Mouse (Mus musculus): ENCODE measurements at regions not wholly inside any gene's neighbourhood (a gene's known extent, or its start where the extent isn't known, plus 50 kb on each side); places are given as distances from the start of the nearest gene placed in this dataset.

DNA sequence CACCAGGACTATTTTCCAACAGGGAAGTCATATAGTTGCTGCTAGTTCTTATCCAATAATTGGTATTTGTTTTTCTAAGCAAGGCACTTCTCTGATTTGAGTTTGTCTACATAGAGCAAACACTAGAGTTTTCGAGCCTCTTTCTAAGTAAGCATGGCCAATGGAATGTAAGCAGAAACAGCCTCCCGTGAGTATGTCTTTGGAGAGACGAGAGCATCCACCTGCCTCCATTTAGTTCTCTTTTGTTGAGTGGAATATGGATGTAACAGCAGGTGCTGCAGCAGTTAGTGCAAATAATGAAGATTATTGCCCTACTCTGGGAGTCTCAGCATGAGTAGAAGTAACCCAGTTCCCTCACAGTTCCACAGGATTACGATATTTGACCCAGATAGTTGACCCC is 286.3 kb downstream of the 1500009L16Rik start:
- no peak for DNase-seq
- intact Hi-C loops (cut with DNase I; ENCODE audit: low total_unique reads), result no loop called here

DNA sequence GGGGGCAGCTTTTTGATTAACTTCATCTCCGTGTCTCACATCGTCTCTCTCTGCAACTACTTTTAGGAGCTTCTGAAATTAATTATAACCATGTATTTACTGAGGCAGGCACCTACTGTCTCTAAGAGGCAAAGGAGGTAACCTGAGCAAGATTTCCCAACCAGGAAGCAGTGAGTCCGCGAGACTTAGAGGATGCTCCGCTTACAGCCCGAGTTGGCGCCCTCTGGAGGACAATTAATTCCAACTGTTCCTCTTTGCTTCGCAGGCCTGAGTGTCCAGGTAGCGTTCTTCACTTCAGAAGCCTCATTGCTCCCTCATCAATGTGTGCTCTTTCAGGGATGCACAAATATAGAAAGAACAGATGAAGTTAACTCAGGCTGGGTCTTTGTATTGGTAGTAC is 296.7 kb downstream of the 1500009L16Rik start:
- peak; percentile 51 for DNase-seq
- intact Hi-C loops (cut with DNase I; ENCODE audit: low total_unique reads), result loop anchor here (5.0 kb wide), 1 partner anchor 202 kb away; no protein-coding TSS in a partner anchor

DNA sequence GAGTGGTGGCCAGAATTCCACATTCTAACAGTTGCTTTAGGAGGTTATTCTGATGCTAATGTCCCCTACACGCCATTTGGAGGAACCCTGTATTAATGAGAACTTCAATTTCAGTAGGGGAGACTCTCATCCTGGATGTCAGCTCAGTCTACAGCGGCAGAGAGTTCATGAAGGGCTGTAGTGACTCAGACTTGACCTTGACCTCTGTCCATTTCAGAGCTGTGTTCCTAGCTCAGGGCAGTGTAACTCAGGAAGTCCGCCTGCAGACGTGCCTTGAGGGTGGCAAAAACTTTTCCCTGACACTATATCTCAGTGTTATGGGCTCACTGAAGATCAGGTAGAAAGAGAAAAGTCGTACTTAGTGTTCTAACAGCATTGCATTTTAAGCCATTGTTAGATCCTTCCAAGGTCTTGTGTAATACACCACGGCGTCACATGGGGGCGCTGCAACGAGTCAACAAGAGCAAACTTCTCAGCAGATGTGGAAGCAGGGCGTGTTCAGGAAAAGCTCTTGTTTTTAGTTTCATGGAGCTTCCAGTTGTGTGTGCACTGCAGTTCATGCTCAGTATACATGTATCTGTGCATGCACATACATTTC is 297.5 kb downstream of the 1500009L16Rik start:
- intact Hi-C loops (cut with DNase I; ENCODE audit: low total_unique reads), result loop anchor here (5.0 kb wide), 1 partner anchor 417 kb away; no protein-coding TSS in a partner anchor
- peak; percentile 71 for DNase-seq

DNA sequence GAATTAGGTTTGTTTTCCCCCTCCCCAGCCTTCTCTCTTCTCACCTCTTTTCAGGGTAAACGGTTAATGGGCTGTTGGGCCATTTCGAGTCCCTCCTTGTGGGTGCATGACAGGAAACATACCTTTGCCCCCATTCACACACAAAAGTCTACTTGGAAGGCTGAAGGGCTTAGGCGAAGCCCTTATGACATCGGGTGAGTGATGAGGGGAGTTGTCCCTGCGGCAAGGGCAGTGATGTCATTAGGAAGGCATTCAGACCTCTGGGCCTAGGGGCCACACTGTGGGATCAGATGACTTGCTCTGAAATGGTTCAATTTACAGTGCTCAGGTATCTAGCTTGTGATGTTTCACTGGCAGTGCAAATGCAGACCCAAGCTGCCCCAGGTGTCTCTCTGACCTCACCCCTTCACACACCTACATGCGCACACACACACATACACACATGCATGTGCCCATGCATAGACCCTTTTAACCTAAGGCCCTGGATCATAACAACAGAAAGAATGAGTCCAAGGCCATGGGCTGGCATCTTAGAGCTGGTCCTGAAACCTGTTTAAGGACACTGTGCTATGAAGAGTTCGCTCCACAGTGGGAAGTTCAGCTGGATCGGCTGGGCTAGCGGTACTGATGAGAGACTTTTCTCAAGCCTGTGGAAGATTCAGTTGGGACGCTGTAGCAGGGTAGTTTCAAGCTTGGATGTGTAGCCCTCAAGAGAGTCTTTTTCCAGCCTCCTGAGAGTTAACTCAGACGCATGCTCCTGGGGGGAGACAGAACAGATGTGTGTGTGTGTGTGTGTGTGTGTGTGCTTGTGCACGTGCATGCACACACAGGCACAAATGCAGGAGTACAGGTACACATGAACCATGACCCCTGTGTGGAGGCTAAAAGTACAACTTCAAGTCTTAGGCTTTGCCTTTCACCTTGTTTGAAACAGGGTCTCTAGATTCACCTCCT is 298.8 kb downstream of the 1500009L16Rik start:
- intact Hi-C loops (cut with DNase I; ENCODE audit: low total_unique reads), result loop anchor here (5.0 kb wide), 1 partner anchor 416 kb away; no protein-coding TSS in a partner anchor
- DNase-seq, result no peak

DNA sequence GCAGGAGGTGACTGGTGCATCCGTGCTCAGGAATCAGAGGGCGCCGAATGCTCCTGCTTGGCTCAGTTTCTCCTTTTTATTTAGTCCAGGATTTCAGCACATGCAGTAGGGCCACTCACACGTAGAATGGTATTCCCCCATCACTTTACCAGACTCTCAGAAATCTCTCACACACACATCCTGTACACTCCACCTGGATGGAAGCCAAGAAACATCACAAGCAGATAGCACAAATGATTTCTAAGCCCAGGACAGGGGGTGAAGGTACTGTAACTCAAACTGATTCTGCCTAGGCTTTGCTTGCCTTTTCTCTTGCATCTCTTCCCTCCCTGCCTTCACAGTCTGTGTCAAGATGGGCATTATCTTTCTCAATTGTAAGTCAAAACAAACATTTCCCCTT is 301.6 kb downstream of the 1500009L16Rik start:
- no peak for DNase-seq
- intact Hi-C loops (cut with DNase I; ENCODE audit: low total_unique reads), result loop anchor here (5.0 kb wide), 1 partner anchor 413 kb away; no protein-coding TSS in a partner anchor

DNA sequence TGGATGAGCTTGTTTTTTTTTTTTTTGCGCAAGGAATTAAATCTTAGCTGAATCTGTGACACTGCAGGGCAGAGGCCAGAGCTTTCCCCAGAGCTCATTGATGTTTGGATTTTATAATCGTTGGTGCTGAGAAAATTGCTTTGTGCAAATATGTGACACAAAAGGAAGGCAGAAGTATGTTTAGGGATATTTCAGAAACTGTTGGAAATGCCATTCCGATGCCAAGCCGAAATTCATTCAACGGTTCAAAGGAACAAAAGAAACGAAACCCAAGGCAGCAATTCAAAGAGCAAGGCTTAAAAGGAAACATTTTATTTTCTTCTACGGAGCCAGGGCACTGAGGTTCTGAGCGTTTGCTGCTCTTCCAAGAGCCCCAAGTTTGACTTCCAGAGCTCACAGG is 302.2 kb downstream of the 1500009L16Rik start:
- no peak for DNase-seq
- intact Hi-C loops (cut with DNase I; ENCODE audit: low total_unique reads), result loop anchor here (5.0 kb wide), 1 partner anchor 412 kb away; no protein-coding TSS in a partner anchor

DNA sequence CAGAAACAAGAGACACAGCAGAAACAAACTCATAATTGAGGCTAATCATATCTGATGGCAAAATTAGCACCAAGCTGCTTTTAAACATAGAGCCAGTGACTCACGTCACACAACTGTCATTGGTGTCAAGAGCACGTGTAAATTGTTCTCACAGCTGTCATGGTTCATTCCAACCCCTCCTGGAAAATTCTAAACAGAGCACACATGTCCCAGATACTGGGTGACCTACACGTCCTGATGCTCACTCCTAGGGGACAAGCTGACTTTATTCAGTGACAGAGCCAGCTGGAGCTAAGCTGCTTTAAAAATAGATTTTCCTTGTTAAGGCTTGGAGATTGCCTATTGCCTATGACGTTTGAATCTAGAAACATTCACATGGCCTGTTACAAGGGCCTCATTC is 304.1 kb downstream of the 1500009L16Rik start:
- intact Hi-C loops (cut with DNase I; ENCODE audit: low total_unique reads), result no loop called here
- DNase-seq, result no peak

DNA sequence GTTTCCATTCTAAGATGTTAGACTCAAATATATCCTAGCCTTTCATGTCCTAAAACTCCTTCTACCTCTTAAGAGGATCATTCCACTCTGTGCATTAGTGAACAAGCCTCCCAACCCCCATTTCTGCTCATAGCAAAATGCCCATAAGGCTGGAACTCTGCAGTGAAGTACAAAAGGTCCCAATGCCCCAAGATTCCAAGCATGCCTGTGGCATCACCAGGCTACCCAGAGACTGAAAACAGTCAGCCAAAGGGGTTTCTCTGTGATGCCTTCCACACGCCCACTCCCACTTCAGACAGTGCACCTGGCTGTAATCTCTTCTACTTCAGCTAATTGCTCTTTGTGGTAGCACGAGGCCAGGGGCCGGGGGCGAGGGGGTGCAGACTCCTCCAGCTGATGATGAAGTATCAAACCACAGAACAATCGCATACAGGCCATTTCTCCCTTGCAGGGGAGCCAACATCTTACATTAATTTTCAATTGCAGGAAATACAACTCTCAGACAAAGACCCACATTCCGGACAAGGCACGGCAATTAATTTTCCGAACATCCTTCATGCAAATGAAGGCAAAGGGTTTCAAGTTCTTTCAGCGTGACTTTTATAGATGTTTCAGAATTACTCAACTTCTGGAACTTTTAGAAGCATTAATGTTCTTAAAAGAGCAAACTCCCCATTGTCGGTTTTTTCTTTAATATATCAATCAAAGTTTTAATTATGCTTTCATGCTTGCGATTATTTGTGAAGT is 313.6 kb downstream of the 1500009L16Rik start:
- no peak for DNase-seq
- intact Hi-C loops (cut with DNase I; ENCODE audit: low total_unique reads), result no loop called here

DNA sequence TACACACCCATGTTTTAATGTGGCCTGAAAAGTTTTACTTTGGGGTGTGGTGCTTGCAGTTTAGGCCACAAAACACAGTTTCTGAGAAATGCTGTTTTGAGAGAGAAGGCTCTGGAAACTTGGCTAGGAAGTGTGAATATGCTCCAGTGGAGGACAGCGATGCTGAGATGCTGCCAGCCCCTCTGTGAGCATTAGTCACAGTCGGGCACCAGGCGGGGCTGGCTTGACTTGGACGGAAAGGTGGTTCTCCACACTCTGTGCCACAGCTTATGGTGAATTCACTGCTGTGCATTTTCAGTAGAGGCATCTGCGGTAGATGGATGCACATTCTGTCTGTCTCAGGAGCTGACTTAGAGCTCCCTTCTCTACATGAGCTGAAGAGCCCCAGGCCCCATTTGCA is 326.0 kb downstream of the 1500009L16Rik start:
- intact Hi-C loops (cut with DNase I; ENCODE audit: low total_unique reads), result no loop called here
- DNase-seq, result peak; percentile 28

DNA sequence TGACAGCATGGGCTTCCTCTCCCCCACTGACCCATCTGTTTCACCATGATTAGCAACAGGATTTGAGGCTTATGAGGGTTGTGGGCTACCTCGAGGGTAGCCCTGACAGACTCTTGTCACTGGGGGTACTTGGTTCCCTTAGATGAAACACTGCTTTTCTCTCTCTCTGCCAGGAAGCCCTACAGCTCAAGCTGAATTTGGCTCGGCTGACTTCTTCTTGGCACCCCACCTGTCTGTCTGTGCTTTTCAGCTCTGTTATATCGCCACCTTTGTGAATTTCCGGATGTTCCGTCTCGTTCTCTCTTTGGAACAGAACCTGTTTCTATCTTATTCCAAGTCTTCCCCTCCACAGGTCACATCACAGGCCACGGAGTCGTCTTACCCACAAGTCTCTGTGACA is 330.0 kb downstream of the 1500009L16Rik start:
- intact Hi-C loops (cut with DNase I; ENCODE audit: low total_unique reads), result no loop called here
- DNase-seq, result no peak

DNA sequence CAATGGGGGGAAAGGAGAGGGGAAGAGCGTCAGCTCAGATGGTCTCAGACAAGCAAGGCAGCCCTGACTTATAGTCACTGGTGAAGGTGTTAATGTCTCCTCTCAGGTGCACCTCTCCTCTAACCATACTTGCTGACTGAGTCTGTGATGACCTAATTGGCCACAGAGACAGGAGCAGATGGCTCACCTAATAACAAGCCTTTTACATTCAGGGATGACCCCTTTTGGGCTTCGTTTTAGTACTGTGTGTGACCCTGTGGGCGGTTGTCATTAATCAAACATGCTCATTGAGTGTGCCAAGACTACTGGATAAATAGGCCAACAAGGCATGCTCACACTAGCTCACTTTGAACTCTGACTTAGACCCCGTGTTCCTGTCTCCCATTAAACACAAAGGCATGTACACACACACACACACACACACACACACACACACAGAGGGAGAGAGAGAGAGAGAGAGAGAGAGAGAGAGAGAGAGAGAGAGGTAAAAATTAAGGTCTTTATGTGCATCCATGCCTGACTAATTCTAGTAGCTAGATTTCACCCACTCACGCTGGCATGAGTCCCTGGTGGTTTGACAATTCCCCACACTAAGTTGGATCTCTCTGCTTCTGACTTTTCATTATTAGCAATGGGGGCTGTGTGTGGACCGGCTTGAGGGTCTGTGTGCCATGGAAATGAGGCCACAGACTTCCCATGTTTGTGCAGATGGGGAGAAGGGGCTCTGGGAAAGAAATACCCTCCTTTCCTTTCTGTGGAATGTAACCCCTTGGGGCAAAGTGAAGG is 332.1 kb downstream of the 1500009L16Rik start:
- no peak for DNase-seq
- intact Hi-C loops (cut with DNase I; ENCODE audit: low total_unique reads), result no loop called here

DNA sequence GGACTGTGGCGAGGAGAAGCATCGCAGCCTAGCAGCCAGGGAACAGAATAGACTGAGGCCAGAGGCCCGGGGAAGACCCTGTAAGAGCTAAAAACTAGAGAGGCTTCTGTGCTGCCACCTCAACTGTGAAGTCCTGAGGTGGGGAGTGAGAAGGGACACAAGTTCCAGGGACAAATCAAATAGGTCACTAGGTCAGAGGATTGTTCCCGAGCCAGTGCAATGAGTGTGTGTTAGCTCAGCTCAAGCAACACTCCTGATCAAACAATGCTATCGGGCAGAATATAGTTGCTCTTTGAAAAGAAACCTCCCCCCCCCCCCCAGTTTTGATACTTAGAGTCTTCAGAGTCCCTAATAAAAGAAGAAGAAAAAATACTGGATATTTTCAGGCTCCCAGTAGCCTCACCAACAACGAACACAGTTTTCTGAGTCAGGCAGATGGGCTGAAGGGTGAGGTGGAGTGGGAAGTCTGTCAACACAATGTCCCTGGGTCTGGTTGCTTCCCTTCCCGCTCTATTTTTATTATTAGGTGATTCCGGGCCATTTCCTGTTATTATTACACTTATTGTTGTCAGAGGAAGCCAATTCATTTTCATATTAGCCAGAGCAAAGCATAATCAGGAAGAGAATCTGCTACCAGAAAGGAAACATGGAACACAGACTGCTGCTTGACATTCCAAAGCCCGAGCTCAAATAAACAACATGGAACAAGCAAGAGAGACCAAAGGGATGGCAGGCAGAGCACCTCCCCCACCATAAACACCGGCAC is 332.9 kb downstream of the 1500009L16Rik start:
- intact Hi-C loops (cut with DNase I; ENCODE audit: low total_unique reads), result no loop called here
- DNase-seq, result no peak

DNA sequence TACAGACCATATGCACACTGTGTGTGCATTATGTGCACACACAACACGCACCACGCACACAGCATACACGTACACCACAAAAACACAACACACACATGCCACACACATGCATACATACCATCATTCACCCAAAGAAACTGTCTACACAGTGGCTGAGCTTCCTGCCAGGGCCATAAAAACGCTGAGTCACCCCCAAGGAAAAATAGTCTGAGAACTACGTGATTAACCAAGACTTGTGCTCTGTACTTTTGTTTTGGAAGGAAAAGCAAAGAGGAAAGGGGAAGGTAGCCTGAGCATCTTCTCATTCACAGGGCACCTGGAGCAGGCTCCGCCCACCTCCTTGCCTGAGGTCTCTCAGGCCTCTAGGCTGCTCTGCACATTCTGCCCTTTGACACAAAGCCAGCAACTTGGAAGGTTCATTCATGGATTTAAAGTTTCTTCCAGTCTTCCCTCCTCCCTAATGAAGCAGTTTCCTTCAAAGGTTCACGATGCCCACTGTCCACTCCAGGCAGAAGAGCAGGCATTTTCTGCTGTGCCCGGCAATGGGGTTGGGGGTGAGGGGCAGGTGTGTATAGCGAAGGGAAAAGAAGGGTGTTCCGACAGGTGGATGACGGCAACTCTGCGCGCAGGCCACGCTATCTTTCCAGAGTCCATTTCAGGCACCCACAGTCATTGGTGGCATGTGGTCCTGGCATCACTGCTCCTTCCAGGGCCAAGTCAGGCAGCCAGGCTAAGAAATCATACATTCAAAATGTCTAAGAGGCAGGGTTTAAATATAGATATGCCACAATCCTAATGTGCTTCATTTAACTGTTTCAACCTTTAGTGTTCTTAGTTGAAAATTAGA is 333.9 kb downstream of the 1500009L16Rik start:
- DNase-seq, result no peak
- intact Hi-C loops (cut with DNase I; ENCODE audit: low total_unique reads), result no loop called here

DNA sequence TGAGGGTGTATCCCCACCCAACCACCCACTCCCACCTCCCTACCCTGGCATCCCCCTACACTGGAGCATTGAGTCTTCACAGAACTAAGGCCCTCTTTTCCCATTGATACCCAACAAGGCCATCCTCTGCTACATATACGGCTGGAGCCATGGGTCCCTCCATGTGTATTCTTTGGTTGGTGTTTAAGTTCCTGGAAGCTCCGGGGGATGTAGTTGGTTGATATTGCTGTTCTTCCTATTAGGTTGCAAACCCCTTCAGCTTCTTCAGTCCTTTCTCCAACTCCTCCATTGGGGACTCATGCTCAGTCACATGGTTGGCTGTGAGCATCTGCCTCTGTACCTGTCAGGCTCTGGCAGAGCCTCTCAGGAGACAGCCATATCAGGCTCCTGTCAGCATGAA is 335.6 kb downstream of the 1500009L16Rik start:
- intact Hi-C loops (cut with DNase I; ENCODE audit: low total_unique reads), result no loop called here
- no peak for DNase-seq

DNA sequence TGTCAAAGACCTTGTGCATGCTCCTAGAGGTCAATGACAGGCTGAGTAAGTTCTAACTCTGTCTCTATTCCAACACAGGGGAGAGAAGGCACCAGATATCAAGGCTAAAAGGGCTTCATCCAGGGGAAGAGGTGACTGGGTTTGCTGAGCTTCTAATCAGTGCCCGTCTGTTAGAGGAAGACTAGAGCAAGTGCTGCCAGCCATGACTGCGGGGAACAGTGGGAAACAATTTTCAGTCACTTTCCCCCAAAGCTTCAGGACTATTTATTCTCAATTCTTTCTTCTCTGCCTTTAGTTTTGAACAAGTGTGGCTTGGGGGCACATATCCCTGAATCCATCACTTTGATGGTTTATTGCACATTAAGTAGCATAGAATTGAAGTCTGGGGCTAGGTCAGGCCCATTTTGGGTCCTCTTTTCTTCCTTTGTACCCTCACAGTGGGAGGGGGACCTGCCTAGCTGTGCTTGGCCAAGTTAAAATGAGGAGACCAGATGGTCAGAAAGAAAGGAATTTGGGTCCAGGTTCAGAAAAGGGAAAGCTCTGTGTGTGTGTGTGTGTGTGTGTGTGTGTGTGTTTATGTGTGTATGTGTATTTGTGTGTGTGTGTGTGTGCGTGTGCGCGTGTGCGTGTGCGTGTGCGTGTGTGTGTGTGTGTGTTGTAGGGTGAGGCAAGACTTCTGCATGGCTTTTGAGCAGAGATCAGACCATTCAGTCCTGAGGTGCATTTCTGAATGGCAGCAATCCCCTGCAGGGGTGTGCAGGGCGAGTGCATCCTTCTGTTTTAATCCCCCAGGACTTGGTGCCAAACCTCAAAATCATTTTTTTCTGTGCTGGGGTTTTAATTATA is 337.2 kb downstream of the 1500009L16Rik start:
- intact Hi-C loops (cut with DNase I; ENCODE audit: low total_unique reads), result no loop called here
- no peak for DNase-seq

DNA sequence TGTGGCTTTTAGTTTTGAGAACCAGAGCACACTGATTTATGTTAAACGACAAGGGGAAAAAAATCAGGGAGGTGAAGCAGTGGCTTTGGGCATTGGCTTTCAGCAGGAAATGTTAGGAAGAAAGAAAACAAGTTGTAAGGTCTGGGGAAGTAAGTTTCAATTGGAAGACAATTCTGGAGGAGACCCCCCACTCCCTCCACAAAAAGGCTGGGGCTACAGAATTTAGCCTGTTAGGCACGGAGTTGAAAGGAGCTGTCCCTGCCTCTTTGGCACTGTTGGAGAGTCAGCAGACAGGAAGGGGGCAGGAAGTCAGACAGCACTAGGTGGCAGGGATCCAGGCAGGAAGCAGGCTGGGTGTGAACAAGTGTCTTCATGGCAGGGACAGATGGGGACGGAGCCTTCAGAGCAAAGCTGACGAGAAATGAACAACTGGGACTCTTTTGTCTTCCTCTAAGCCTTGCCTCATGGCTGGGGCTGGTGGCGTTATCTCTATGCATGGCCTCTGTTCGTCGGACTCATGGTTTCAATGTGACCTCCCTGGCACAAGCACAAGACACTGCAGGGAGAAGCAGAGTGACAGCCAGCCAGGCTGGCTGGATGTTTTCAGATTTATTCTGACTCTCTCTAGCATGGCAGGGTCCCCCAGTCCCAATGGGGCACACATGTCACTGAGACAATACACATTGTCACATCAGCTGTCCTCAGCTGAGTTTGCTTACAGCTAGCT is 338.0 kb downstream of the 1500009L16Rik start:
- intact Hi-C loops (cut with DNase I; ENCODE audit: low total_unique reads), result no loop called here
- peak; percentile 87 for DNase-seq

Data from gastrocnemius, postnatal 14 days (tissue).